Mouse (Mus musculus) midbrain, embryonic 16.5 days (tissue): ENCODE data around the gene Memo1. TPM values are rescaled to one million over a fixed set of nuclear protein-coding genes. Genes with fewer than 3 reads are reported as not detected.

Source experiments
- ATAC-seq: fragments of 200-750 bp; cut with Nextera tagmentation; 2 replicates; pipeline ENCODE4 v1.8.0; 2017; ENCODE audit warnings: moderate TSS enrichment
- H3K27ac ChIP-seq: fragments of 300-500 bp; sonication (generic); 2 replicates; pipeline ENCODE4 v1.5.1; 2014; ENCODE audit warnings: mild to moderate bottlenecking, low read length, mixed read lengths
- H3K27me3 ChIP-seq: fragments of 300-500 bp; sonication (generic); 2 replicates; pipeline ENCODE4 v1.6.1; 2014; ENCODE audit warnings: low read depth, low read length, mixed read lengths; ENCODE audit not compliant: control insufficient read depth, insufficient read depth
- H3K36me3 ChIP-seq: fragments of 300-500 bp; sonication (generic); 2 replicates; pipeline ENCODE4 v1.6.1; 2014; ENCODE audit warnings: mild to moderate bottlenecking, low read length, moderate library complexity, mixed read lengths; ENCODE audit not compliant: control insufficient read depth, insufficient read depth
- H3K4me1 ChIP-seq: fragments of 300-500 bp; sonication (generic); 2 replicates; pipeline ENCODE4 v1.6.1; 2014; ENCODE audit warnings: mild to moderate bottlenecking, low read length, mixed read lengths; ENCODE audit not compliant: control insufficient read depth, insufficient read depth
- H3K4me2 ChIP-seq: fragments of 300-500 bp; sonication (generic); 2 replicates; pipeline ENCODE4 v1.6.1; 2014; ENCODE audit warnings: mild to moderate bottlenecking, low read length, mixed read lengths
- H3K4me3 ChIP-seq: fragments of 300-500 bp; sonication (generic); 2 replicates; pipeline ENCODE4 v1.5.1; 2014; ENCODE audit warnings: low read depth, mild to moderate bottlenecking, low read length, moderate library complexity, mixed read lengths
- H3K9ac ChIP-seq: fragments of 300-500 bp; sonication (generic); 2 replicates; pipeline ENCODE4 v1.6.1; 2014; ENCODE audit warnings: low read depth, low read length, mixed read lengths
- H3K9me3 ChIP-seq: fragments of 300-500 bp; sonication (generic); replicated peaks from 2 replicates; pipeline ENCODE4 v1.6.1; 2014; ENCODE audit warnings: mild to moderate bottlenecking, low read length, mixed read lengths; ENCODE audit not compliant: control insufficient read depth, poor library complexity, severe bottlenecking
- WGBS: fragments of 180-500 bp; shearing (Covaris S2); extraction: QIAGEN DNeasy Blood & Tissue Kit; methylation state at CpG from one replicate; pipeline ENCODE4 v1.1.7; 2014; 5-methylcytosine and 5-hydroxymethylcytosine counted together
- polyA plus RNA-seq: library from polyadenylated mRNA; unstranded; fragments of >200 nt; fragmentation: Nextera tagmentation; extraction: Ambion mirVana; gene quantifications from 2 replicates; pipeline ENCODE4 v1.2.1, GENCODE M21; 2015

Memo1 gene
- polyA plus RNA-seq, 1 experiment from 2014 or later, result 50.6 TPM

DNA sequence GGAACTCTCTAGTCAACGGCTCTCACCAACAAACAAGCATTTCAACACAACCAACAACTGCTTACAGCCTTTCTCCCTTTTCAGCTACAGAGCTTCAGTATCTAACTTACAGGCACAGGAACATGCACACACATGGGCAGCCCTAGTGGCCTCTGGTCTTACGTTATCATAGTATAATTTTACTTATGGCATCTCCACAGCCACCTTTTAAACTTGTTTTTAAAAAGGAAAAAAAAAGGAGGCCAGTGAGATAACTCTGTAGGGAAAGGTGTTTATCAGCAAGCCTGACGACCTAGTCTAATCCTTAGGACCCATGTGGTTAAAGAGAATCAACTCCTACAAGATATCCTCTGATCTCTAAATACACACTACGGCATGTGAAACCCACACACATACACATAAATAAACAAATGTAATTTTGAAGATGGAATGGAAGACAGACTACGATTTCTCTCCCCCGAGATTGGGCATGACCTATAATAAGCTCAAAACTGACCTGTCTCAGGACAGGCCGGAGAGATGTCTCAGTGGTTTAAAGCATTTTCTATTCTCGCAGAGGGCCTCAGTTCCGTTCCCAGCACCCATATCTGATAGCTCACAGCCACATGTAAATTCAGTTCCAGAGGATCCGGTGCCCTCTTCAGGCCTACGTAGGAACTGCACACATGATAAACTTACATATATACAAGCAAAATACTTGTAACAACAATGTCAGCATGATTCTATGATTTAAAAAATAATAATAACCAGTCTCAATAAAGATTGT, 27.7 kb downstream of the Memo1 start:
- H3K9me3 ChIP-seq, result no peaks in the 10 kb centered on the region
- ATAC-seq, result no peak
- H3K27ac ChIP-seq, result no peak overlapping the region
- H3K36me3 ChIP-seq, result no peaks in the 10 kb centered on the region
- peaks cover 13% of the 10 kb centered on the region for H3K4me1 ChIP-seq
- H3K4me3 ChIP-seq, result no peak overlapping the region
- 90% methylated on average over 11 of the region's 11 CpGs for WGBS
- no peak overlapping the region for H3K9ac ChIP-seq
- no peak overlapping the region for H3K4me2 ChIP-seq
- H3K27me3 ChIP-seq, result no peaks in the 10 kb centered on the region

DNA sequence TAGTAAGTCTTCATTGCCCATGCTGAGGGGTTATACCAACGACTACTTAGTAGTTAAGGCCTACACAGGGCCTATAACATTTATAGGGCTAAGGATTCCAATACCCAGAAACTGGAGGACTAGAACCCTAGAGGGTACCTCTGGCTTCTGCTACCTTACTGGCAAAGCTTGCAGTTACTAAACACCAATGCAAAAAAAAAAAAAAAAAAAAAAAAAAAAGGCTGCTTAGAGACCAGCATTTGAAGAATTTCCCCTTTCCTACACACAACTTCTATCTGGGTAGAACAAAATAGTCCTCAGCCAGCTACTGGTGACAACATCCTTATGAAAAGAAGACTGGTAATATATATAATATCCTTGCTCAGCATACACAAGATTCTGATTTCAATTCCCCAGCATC, 29.7 kb downstream of the Memo1 start:
- WGBS, result 28% methylated on average over 1 of the region's 1 CpGs
- Histone ChIP-seq H3K27ac (no peak overlapping the region), H3K27me3 (no peaks in the 10 kb centered on the region), H3K4me1 (peaks cover 16% of the 10 kb centered on the region), H3K4me3 (no peak overlapping the region), H3K36me3 (no peaks in the 10 kb centered on the region), H3K9me3 (no peaks in the 10 kb centered on the region), H3K9ac (no peak overlapping the region), H3K4me2 (no peak overlapping the region)
- ATAC-seq, result no peak

- peaks cover 19% of the 10 kb centered on the region for H3K4me1 ChIP-seq
- no peaks in the 10 kb centered on the region for H3K27me3 ChIP-seq
- no peaks in the 10 kb centered on the region for H3K36me3 ChIP-seq
- no peak overlapping the region for H3K4me3 ChIP-seq
- WGBS, result 2% methylated on average over 5 of the region's 5 CpGs
- no peak overlapping the region for H3K4me2 ChIP-seq
- peak; percentile 74; the same call in 1 of the 2 replicates for ATAC-seq
- 0 out of 2 replicates have a peak overlapping the region, but pooled peaks have one; percentile 6 for H3K9ac ChIP-seq
- no peaks in the 10 kb centered on the region for H3K9me3 ChIP-seq
- H3K27ac ChIP-seq, result peak overlapping the region; percentile 63
Measured at GRCm38 (mm10) chr17:74265156-74265505, 30.2 kb downstream of the Memo1 start.

- Histone ChIP-seq H3K27me3 (no peaks in the 10 kb centered on the region), H3K9me3 (no peaks in the 10 kb centered on the region), H3K4me3 (no peak overlapping the region), H3K9ac (0 out of 2 replicates have a peak overlapping the region, but pooled peaks have one; percentile 6), H3K36me3 (no peaks in the 10 kb centered on the region), H3K27ac (peak overlapping the region; percentile 63), H3K4me2 (no peak overlapping the region), H3K4me1 (peaks cover 19% of the 10 kb centered on the region)
- no peak for ATAC-seq
- WGBS, result 52% methylated on average over 3 of the region's 3 CpGs
Measured at GRCm38 (mm10) chr17:74264333-74265155, 30.8 kb downstream of the Memo1 start.

DNA sequence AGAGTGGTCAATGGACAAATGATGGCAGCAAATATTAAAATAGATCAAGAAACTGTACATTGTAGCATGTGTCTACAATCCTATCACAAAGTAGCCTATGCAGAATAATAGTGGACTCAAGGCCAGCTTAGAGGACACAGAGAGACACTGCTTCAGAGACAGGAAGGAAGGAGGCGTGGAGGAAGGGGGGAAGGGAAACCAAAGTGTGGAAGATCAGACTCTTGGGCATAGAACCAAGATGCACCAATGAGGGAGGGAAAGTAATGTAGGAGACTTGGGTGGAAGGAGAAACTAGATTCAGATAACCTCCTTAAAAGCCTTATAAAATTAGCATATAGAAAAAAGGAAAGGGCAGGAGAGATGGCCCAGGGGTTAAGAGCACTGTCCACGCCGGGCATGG, 32.9 kb downstream of the Memo1 start:
- no peak overlapping the region for H3K4me3 ChIP-seq
- no peak overlapping the region for H3K9ac ChIP-seq
- H3K9me3 ChIP-seq, result no peaks in the 10 kb centered on the region
- H3K27me3 ChIP-seq, result no peaks in the 10 kb centered on the region
- no peaks in the 10 kb centered on the region for H3K36me3 ChIP-seq
- peaks cover 19% of the 10 kb centered on the region for H3K4me1 ChIP-seq
- WGBS, result 96% methylated on average over 3 of the region's 3 CpGs
- ATAC-seq, result no peak
- no peak overlapping the region for H3K27ac ChIP-seq
- no peak overlapping the region for H3K4me2 ChIP-seq

- Histone ChIP-seq H3K4me3 (no peak overlapping the region), H3K36me3 (no peaks in the 10 kb centered on the region), H3K4me1 (no peaks in the 10 kb centered on the region), H3K27ac (no peak overlapping the region), H3K27me3 (no peaks in the 10 kb centered on the region), H3K9ac (no peak overlapping the region), H3K9me3 (no peaks in the 10 kb centered on the region), H3K4me2 (no peak overlapping the region)
- ATAC-seq, result no peak
- WGBS, result 74% methylated on average over 1 of the region's 1 CpGs
Measured at GRCm38 (mm10) chr17:74245284-74245683, 50.0 kb downstream of the Memo1 start.

DNA sequence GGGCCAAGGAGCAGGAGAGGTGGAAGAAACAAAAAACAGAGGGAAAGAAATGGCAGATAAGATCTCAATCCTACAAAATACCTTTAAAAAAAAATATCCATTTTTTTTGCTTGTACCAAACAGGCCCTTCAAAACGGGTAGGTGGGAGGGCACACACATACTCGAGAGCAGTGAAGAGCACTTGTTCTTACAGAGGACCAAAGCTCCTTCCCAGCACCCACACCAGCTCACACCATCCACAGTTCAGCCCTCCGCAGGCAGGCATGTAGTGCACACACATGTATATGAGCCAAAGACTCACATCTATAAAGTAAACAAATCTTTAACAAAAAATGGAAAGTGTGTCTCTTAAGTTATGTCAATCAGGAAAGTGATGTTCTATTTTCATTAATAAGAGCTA, 52.5 kb downstream of the Memo1 start:
- no peak overlapping the region for H3K9ac ChIP-seq
- H3K27ac ChIP-seq, result no peak overlapping the region
- no peak overlapping the region for H3K4me2 ChIP-seq
- H3K36me3 ChIP-seq, result no peaks in the 10 kb centered on the region
- H3K4me3 ChIP-seq, result no peak overlapping the region
- H3K4me1 ChIP-seq, result no peaks in the 10 kb centered on the region
- H3K27me3 ChIP-seq, result no peaks in the 10 kb centered on the region
- H3K9me3 ChIP-seq, result no peaks in the 10 kb centered on the region
- ATAC-seq, result no peak
- WGBS, result 73% methylated on average over 3 of the region's 3 CpGs

DNA sequence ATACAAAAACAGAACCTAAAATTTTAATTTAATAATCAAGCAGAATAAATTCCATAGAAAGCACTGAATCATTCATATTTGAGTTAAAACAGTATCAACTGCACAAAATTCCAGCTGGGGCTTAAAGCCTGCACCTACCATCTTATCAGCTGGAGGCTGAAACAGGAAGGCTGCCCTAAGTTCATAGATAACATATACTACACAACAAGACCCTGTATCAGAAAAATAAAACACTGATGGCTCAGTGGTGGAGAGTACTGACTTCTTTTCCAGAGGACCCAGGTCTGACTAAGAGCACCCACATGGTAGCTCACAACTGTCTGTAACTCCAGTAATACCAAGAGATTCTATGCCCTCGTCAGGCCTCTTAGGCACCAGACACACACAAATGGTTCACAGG, 55.0 kb downstream of the Memo1 start:
- WGBS, result 94% methylated on average over 1 of the region's 1 CpGs
- Histone ChIP-seq H3K27me3 (no peaks in the 10 kb centered on the region), H3K4me3 (no peak overlapping the region), H3K9ac (no peak overlapping the region), H3K9me3 (no peaks in the 10 kb centered on the region), H3K4me2 (no peak overlapping the region), H3K27ac (no peak overlapping the region), H3K4me1 (no peaks in the 10 kb centered on the region), H3K36me3 (no peaks in the 10 kb centered on the region)
- ATAC-seq, result no peak

DNA sequence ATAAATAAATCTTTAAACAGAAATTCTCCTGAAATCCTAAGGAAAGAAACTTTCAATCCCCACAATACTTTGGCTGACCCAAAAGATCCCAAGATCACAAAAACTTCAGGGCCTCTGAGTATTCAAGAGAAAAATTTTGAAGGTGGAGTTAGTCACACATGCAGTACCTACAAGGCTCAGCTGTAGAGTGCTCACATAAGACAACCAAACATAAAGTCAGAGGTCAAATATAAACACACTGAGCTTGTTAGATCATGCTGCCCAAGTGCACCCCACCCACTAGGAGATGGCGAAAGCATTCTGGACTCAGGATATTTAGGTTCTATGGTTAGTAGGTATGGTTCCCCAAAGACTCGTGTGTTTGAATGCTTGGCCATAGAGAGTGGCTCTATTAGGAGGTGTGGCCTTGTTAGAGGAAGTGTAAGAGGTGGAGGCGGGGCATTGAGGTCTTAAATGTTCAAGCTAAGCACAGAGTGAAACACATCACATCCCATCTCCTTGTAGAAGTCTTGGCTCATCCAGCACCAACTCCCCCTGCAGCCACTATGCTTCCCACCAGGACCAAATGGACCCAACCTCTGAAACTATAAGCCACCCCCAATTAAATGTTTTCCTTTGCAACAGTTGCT, 67.1 kb downstream of the Memo1 start:
- Histone ChIP-seq H3K27ac (no peak overlapping the region), H3K4me3 (no peak overlapping the region), H3K9ac (no peak overlapping the region), H3K4me1 (no peaks in the 10 kb centered on the region), H3K4me2 (no peak overlapping the region), H3K36me3 (no peaks in the 10 kb centered on the region), H3K27me3 (no peaks in the 10 kb centered on the region), H3K9me3 (no peaks in the 10 kb centered on the region)
- WGBS, result 86% methylated on average over 3 of the region's 3 CpGs
- no peak for ATAC-seq
